11 mouse cellular contexts compared by ENCODE assay signal in genomic region chr19:44991031-44991430, GRCm38 (mm10). TPM values are rescaled to one million over a fixed set of nuclear protein-coding genes. Genes with fewer than 3 reads are reported as not detected.
DNase-seq lines count a peak whose midpoint lies in the region; ATAC-seq and TF ChIP-seq lines count a peak whose summit lies in the region.
"Had no signal": no experiment of that assay in that cellular context is flagged by ENCODE, and none has a peak within 500 bp of the region (broad histone marks: within the 10 kb centered on the region; RNA-seq: fewer than 3 reads in every experiment).

No protein-coding gene starts in this region.

- H3K9ac ChIP-seq in intestine, postnatal 0 days (ENCODE audit: low read depth, low read length): no peak overlapping the region
- H3K9ac ChIP-seq in liver, embryonic 14.5 days (replicated peaks): no peak overlapping the region

- H3K4me1 ChIP-seq in E14TG2a.4 (replicated peaks; ENCODE audit: low read depth, low read length): peaks cover 54% of the 10 kb centered on the region
- H3K4me1 ChIP-seq in intestine, postnatal 0 days (replicated peaks; ENCODE audit: control insufficient read depth, insufficient read depth, low read length): 0 out of 2 replicates have a peak, but pooled peaks cover 12% of the 10 kb centered on the region
- peaks cover 0 to 7% of the 10 kb centered on the region in 2 experiments; a peak in 1 of 4 replicates for H3K4me1 ChIP-seq in liver, embryonic 14.5 days (replicated peaks; ENCODE audit: control insufficient read depth in 2 of 2, insufficient read depth in 2 of 2, low read length in 1 of 2)

- no peak for TF ChIP-seq EP300 in liver, embryonic 14.5 days (IDR thresholded peaks at IDR 0.05; ENCODE audit: low read depth)

- H3K27ac ChIP-seq in intestine, postnatal 0 days (ENCODE audit: low read depth, low read length): peak overlapping the region; percentile 91
- H3K27ac ChIP-seq in liver, embryonic 14.5 days: no peak overlapping the region

- no peaks in the 10 kb centered on the region for H3K9me3 ChIP-seq in E14TG2a.4 (ENCODE audit: low read length)
- H3K9me3 ChIP-seq in intestine, postnatal 0 days (ENCODE audit: control insufficient read depth): no peaks in the 10 kb centered on the region
- no peaks in the 10 kb centered on the region for H3K9me3 ChIP-seq in liver, embryonic 14.5 days (ENCODE audit: control insufficient read depth, low read length)

- H3K36me3 ChIP-seq in E14TG2a.4 (ENCODE audit: insufficient read depth, low read length): 0 out of 2 replicates have a peak, but pooled peaks cover 6% of the 10 kb centered on the region
- peaks cover 14% of the 10 kb centered on the region for H3K36me3 ChIP-seq in intestine, postnatal 0 days (ENCODE audit: control insufficient read depth, insufficient read depth)
- no peaks in the 10 kb centered on the region for H3K36me3 ChIP-seq in liver, embryonic 14.5 days (replicated peaks; ENCODE audit: control insufficient read depth, insufficient read depth, low read depth)

- peak overlapping the region; percentile 20; the same call in 1 of the 2 replicates for H3K4me3 ChIP-seq in E14TG2a.4 (replicated peaks; ENCODE audit: low read length)
- H3K4me3 ChIP-seq in intestine, postnatal 0 days (ENCODE audit: low read depth, low read length): 0 out of 2 replicates have a peak overlapping the region, but pooled peaks have one; percentile 60
- H3K4me3 ChIP-seq in liver, embryonic 14.5 days (ENCODE audit: insufficient read depth in 1 of 2, low read depth in 2 of 2, low read length in 2 of 2): peak overlapping the region in 1 of 2 experiments; percentile 14; a peak in 1 of 4 replicates

- H3K27me3 ChIP-seq in E14TG2a.4 (ENCODE audit: insufficient read depth, low read length): peaks cover 39% of the 10 kb centered on the region
- no peaks in the 10 kb centered on the region for H3K27me3 ChIP-seq in intestine, postnatal 0 days (replicated peaks; ENCODE audit: control insufficient read depth, insufficient read depth, low read length)
- H3K27me3 ChIP-seq in liver, embryonic 14.5 days (ENCODE audit: control insufficient read depth, insufficient read depth, low read length): peaks cover 19% of the 10 kb centered on the region

- H3K4me2 ChIP-seq in intestine, postnatal 0 days (replicated peaks; ENCODE audit: low read depth): peak overlapping the region; percentile 95
- peak overlapping the region; percentile 40 for H3K4me2 ChIP-seq in liver, embryonic 14.5 days (ENCODE audit: low read depth)

- ATAC-seq in intestine, postnatal 0 days: peak; percentile 69
- ATAC-seq in liver, embryonic 14.5 days (ENCODE audit: insufficient read depth): peak; percentile 35; the same call in 1 of the 2 replicates
- no peak for ATAC-seq in activated CD4-positive, CD25-positive, alpha-beta regulatory T cell, adult 4 months
- ATAC-seq: inflammation-experienced regulatory T-cells, adult 6 months had no signal

- peak; percentile 17 for DNase-seq in cerebellum, adult 9-10 months
- DNase-seq in cerebellum, adult 11 months: no peak
- peak in 1 of 3 experiments; percentile 25 for DNase-seq in liver, embryonic 14.5 days (ENCODE audit: low read depth in 3 of 3, low spot score in 3 of 3)
- no peak for DNase-seq in left cerebral cortex, adult 11 months (ENCODE audit: low spot score)
- DNase-seq in right cerebral cortex, adult 18-20 months: no peak
- DNase-seq: gastrocnemius, postnatal 36 days; lung, postnatal 36 days had no signal

- 38% methylated on average over 8 of the region's 8 CpGs for WGBS in intestine, postnatal 0 days
- WGBS in liver, embryonic 14.5 days (ENCODE audit: insufficient replicate concordance): 53% methylated on average over 8 of the region's 8 CpGs

- TF ChIP-seq CTCF in E14TG2a.4 (conservative IDR thresholded peaks at IDR 0.05; ENCODE audit: low read length): no peak
- TF ChIP-seq CTCF in intestine, postnatal 0 days (IDR thresholded peaks at IDR 0.05; ENCODE audit: low read depth): no peak
- TF ChIP-seq CTCF in liver, embryonic 14.5 days (IDR thresholded peaks at IDR 0.05; ENCODE audit: low read depth): no peak

RNA-seq across cellular contexts. Expression of gene Sema4g, which starts 2.1 kb away (rescaled TPM):
- 7.8 and 10.0 TPM in 2 replicates for polyA plus RNA-seq in intestine, postnatal 0 days (2015; fragmentation: Nextera tagmentation; extraction: Ambion mirVana)
- 24.9 and 32.5 TPM in 2 replicates for polyA plus RNA-seq in liver, embryonic 14.5 days (2012; rRNA removed)
- polyA plus RNA-seq in liver, embryonic 14.5 days (2014; fragmentation: Nextera tagmentation; extraction: Ambion mirVana): 2.6 and 3.3 TPM in 2 replicates
- polyA plus RNA-seq in activated CD4-positive, CD25-positive, alpha-beta regulatory T cell, adult 4 months (2017; shearing (Covaris generic)): under 1 TPM in 1 of 2 experiments, not detected in 1; 0.24 TPM

RNA-seq across cellular contexts. Expression of gene Twnk, which starts 14.4 kb away (rescaled TPM):
- 7.1 and 7.4 TPM in 2 replicates for polyA plus RNA-seq in intestine, postnatal 0 days (2015; fragmentation: Nextera tagmentation; extraction: Ambion mirVana)
- 6.0 and 8.0 TPM in 2 replicates for polyA plus RNA-seq in liver, embryonic 14.5 days (2012; rRNA removed)
- 4.3 TPM in 2 replicates for polyA plus RNA-seq in liver, embryonic 14.5 days (2014; fragmentation: Nextera tagmentation; extraction: Ambion mirVana)
- 1 to 10 TPM; 4.2 to 9.3 TPM for polyA plus RNA-seq in activated CD4-positive, CD25-positive, alpha-beta regulatory T cell, adult 4 months (2017; shearing (Covaris generic))

RNA-seq across cellular contexts. Expression of gene Mrpl43, which starts 15.2 kb away (rescaled TPM):
- polyA plus RNA-seq in intestine, postnatal 0 days (2015; fragmentation: Nextera tagmentation; extraction: Ambion mirVana): 80.1 and 83.0 TPM in 2 replicates
- polyA plus RNA-seq in liver, embryonic 14.5 days (2012; rRNA removed): 28.9 and 30.5 TPM in 2 replicates
- 19.6 and 20.5 TPM in 2 replicates for polyA plus RNA-seq in liver, embryonic 14.5 days (2014; fragmentation: Nextera tagmentation; extraction: Ambion mirVana)
- polyA plus RNA-seq in activated CD4-positive, CD25-positive, alpha-beta regulatory T cell, adult 4 months (2017; shearing (Covaris generic)): 10 to 100 TPM; 67.8 to 71.3 TPM

RNA-seq across cellular contexts. Expression of gene Lzts2, which starts 23.2 kb away (rescaled TPM):
- 26.0 and 26.2 TPM in 2 replicates for polyA plus RNA-seq in intestine, postnatal 0 days (2015; fragmentation: Nextera tagmentation; extraction: Ambion mirVana)
- 4.8 and 6.2 TPM in 2 replicates for polyA plus RNA-seq in liver, embryonic 14.5 days (2012; rRNA removed)
- 3.7 and 6.0 TPM in 2 replicates for polyA plus RNA-seq in liver, embryonic 14.5 days (2014; fragmentation: Nextera tagmentation; extraction: Ambion mirVana)
- 1 to 10 TPM in 1 of 2 experiments, under 1 TPM in 1; 0.78 to 1.8 TPM for polyA plus RNA-seq in activated CD4-positive, CD25-positive, alpha-beta regulatory T cell, adult 4 months (2017; shearing (Covaris generic))

RNA-seq across cellular contexts. Expression of gene Pdzd7, which starts 54.5 kb away (rescaled TPM):
- 0.22 and 0.37 TPM in 2 replicates for polyA plus RNA-seq in intestine, postnatal 0 days (2015; fragmentation: Nextera tagmentation; extraction: Ambion mirVana)
- polyA plus RNA-seq in liver, embryonic 14.5 days (2012; rRNA removed): 0.02 and 0.03 TPM in 2 replicates
- not detected in 2 replicates for polyA plus RNA-seq in liver, embryonic 14.5 days (2014; fragmentation: Nextera tagmentation; extraction: Ambion mirVana)
- under 1 TPM in 1 of 2 experiments, not detected in 1; 0.32 TPM for polyA plus RNA-seq in activated CD4-positive, CD25-positive, alpha-beta regulatory T cell, adult 4 months (2017; shearing (Covaris generic))
- polyA plus RNA-seq: inflammation-experienced regulatory T-cells, adult 6 months had no signal
